Mouse (Mus musculus) brain, embryonic 14.5 days (tissue): ENCODE measurements around the gene Gimd1.

Experiments used
- CTCF ChIP-seq: fragments of 200-500 bp; IDR thresholded peaks from 2 replicates; pipeline ENCODE4 v1.5.1; 2012; ENCODE audit warnings: inconsistent platforms, mild to moderate bottlenecking, moderate library complexity, borderline replicate concordance; ENCODE audit not compliant: insufficient read depth, insufficient read length; ENCODE audit errors: extremely low read depth
- POLR2A ChIP-seq: fragments of 200-500 bp; IDR thresholded peaks from 2 replicates; pipeline ENCODE4 v1.6.1; 2012; ENCODE audit warnings: mild to moderate bottlenecking, inconsistent platforms, borderline replicate concordance; ENCODE audit not compliant: poor library complexity, insufficient read depth, insufficient read length, severe bottlenecking; ENCODE audit errors: extremely low read depth

DNA sequence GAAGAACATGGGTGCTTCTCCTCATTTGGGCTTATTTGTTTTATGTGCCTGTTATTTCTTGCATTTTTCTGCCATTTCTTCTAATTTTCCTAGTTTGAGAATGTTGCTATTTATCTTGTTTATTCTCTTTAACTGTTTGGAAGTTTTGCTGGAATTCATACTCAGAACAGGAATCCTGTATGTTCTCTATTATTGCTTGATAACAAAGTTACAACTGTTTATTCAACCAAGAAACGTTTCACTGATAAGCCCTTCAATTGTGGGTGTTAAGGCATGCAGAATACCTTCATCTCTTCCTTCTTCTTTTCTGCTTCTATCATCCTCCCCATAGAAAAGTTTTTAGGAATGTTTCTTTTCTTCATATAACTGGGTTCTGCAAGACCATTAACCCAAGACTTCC lies 17.2 kb downstream of the Gimd1 start:
- no peak for TF ChIP-seq CTCF
- no peak for TF ChIP-seq POLR2A
